Mouse (Mus musculus): Measurements from ENCODE around the gene Aspdh.

Gene Aspdh

GRCm38 (mm10) chr7:44446070-44446855 lies 18.9 kb upstream of the Aspdh start:
- DNase-seq (ENCODE audit: low spot score in 2 of 2) = no peak

- no peak for DNase-seq (ENCODE audit: low spot score in 2 of 2)
Measured at GRCm38 (mm10) chr7:44453256-44453655, 11.9 kb upstream of the Aspdh start.

GRCm38 (mm10) chr7:44456302-44456701 lies 8.9 kb upstream of the Aspdh start:
- no peak for DNase-seq (ENCODE audit: low spot score in 2 of 2)

GRCm38 (mm10) chr7:44460067-44460466 lies 5.1 kb upstream of the Aspdh start:
- DNase-seq (ENCODE audit: low spot score in 2 of 2) = no peak

- DNase-seq (ENCODE audit: low spot score in 2 of 2) = no peak
Measured at GRCm38 (mm10) chr7:44460767-44461502, 4.3 kb upstream of the Aspdh start.

- no peak for DNase-seq (ENCODE audit: low spot score in 2 of 2)
Measured at GRCm38 (mm10) chr7:44461503-44462217, 3.5 kb upstream of the Aspdh start.

- no peak for DNase-seq (ENCODE audit: low spot score in 2 of 2)
Measured at GRCm38 (mm10) chr7:44462218-44463055, 2.8 kb upstream of the Aspdh start.

GRCm38 (mm10) chr7:44463056-44463425 lies 2.1 kb upstream of the Aspdh start:
- no peak for DNase-seq (ENCODE audit: low spot score in 2 of 2)

- DNase-seq (ENCODE audit: low spot score in 2 of 2) = no peak
Measured at GRCm38 (mm10) chr7:44463556-44464225, 1.5 kb upstream of the Aspdh start.

GRCm38 (mm10) chr7:44464511-44464910 lies 680 bp upstream of the Aspdh start:
- peak; percentile 80 to 88 for DNase-seq (ENCODE audit: low spot score in 2 of 2)

GRCm38 (mm10) chr7:44466006-44466887 lies 1.1 kb downstream of the Aspdh start:
- DNase-seq (ENCODE audit: low spot score in 2 of 2) = no peak

GRCm38 (mm10) chr7:44466888-44467311 lies 1.7 kb downstream of the Aspdh start:
- no peak for DNase-seq (ENCODE audit: low spot score in 2 of 2)

- peak; percentile 95 to 98 for DNase-seq (ENCODE audit: low spot score in 2 of 2)
Measured at GRCm38 (mm10) chr7:44467811-44468411, 2.7 kb downstream of the Aspdh start, which contains the start of gene Josd2. Gene Josd2 (plus strand): TSS chr7:44467980.

- DNase-seq (ENCODE audit: low spot score in 2 of 2) = peak in 1 of 2 experiments; percentile 14
Measured at GRCm38 (mm10) chr7:44468644-44469285, 3.6 kb downstream of the Aspdh start.

- DNase-seq (ENCODE audit: low spot score in 2 of 2) = peak in 1 of 2 experiments; percentile 1
Measured at GRCm38 (mm10) chr7:44469677-44470675, 4.8 kb downstream of the Aspdh start.

GRCm38 (mm10) chr7:44470696-44471612 lies 5.8 kb downstream of the Aspdh start:
- peak in 1 of 2 experiments; percentile 3 for DNase-seq (ENCODE audit: low spot score in 2 of 2)

Measured in right cerebral cortex, postnatal 36 days (tissue).